Mouse (Mus musculus): Measurements from ENCODE around the gene Drd2. TPM values are rescaled to one million over a fixed set of nuclear protein-coding genes. Genes with fewer than 3 reads are reported as not detected.

Gene Drd2
- polyA plus RNA-seq (2015; fragmentation: Illumina TruSeq; extraction: RNeasy Lipid Tissue Mini Kit (QIAGEN cat#74804); ENCODE audit: low read depth, low replicate concordance) = 29.6 TPM

DNA sequence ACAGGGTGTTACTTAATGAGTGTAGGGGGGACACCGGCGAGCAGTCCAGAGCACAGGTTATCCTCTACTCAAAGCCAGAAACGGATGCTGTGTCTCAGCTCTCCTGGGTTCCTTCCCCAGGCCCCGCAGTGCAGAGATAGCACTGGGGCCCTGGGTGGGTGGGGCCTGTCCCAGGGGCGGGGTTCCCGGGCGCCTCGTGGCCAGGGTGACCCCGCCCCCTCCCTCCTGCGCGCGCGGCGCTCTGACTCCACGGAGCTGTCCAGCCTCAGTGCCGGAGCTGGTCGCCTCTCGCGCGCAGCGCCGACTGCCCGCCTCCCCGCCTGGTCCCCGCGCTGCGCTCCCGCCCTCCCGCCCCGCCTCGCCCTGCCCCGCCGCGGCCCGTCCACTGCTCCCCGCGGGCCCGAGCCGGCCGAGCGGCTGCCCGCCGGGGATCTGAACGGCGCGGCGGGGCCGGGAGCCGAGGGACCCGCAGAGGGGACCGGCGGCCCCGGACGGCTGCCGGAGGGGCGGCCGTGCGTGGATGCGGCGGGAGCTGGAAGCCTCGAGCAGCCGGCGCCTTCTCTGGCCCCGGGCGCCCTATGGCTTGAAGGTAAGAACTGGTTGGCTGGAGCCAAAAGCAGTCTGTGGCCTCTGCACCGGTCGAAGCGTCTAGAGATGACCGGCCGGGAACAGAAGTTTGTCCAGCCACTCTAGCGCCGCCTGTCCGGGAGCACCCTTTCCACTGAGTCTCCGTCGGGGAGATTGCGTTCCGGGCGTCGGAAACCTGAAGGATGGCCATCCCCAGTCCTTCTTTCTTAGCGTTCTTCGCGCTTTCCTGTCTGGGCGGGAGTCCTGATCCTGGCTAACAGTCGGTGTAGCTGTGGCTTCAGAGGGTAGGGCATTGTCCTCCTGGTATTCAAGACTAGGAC is at the start of gene Drd2:
Gene Drd2, plus strand, starts transcription at position 492 of the 908 bp plus-strand sequence.

GRCm38 (mm10) chr9:49426921-49427320 is 86.5 kb downstream of the Drd2 start, which contains the start of gene Ankk1:
Gene Ankk1, minus strand, starts transcription at chr9:49427021.

Other genes with a start within 250 kb of the Drd2 start
- not detected for gene Gm4894, start 90.1 kb upstream of the Drd2 start, polyA plus RNA-seq (2015; fragmentation: Illumina TruSeq; extraction: RNeasy Lipid Tissue Mini Kit (QIAGEN cat#74804); ENCODE audit: low read depth, low replicate concordance)
- gene Ankk1, start 86.4 kb downstream of the Drd2 start, polyA plus RNA-seq (2015; fragmentation: Illumina TruSeq; extraction: RNeasy Lipid Tissue Mini Kit (QIAGEN cat#74804); ENCODE audit: low read depth, low replicate concordance) = not detected
- 2.4 TPM for gene Ttc12, start 145.6 kb downstream of the Drd2 start, polyA plus RNA-seq (2015; fragmentation: Illumina TruSeq; extraction: RNeasy Lipid Tissue Mini Kit (QIAGEN cat#74804); ENCODE audit: low read depth, low replicate concordance)

All from brain, adult 10 weeks (tissue).